In the genomic region with DNA sequence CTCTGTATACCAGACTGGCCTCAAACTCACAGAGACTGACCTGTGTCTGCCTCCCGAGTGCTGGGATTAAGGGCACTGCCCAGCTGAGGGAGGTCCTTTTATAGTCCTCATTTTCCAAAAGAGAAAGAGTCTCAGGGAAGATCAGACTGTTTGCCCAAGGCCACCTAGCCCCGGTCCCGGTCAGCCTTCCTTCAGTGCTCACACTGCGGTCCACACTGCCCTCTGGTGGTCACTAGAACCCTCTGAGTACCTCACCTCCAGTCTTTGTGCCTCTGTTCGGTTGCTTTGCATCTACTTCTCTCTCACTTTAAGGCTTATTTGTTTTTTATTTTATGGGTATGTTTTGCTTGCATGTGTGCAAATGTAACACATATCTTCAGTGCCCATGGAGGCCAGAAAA, we compare ENCODE assay signal across 8 mouse cellular contexts. TPM values are rescaled to one million over a fixed set of nuclear protein-coding genes. Genes with fewer than 3 reads are reported as not detected.
DNase-seq lines count a peak whose midpoint lies in the region; ATAC-seq and TF ChIP-seq lines count a peak whose summit lies in the region.
"Had no signal": no experiment of that assay in that cellular context is flagged by ENCODE, and none has a peak within 500 bp of the region (broad histone marks: within the 10 kb centered on the region; RNA-seq: fewer than 3 reads in every experiment).

No protein-coding gene starts in this region.

- ATAC-seq in intestine, embryonic 16.5 days: peak; percentile 63; the same call in 1 of the 2 replicates
- peak; percentile 62; the same call in 1 of the 2 replicates for ATAC-seq in midbrain, embryonic 14.5 days (ENCODE audit: low FRiP score, low TSS enrichment)

- no peak overlapping the region for H3K27ac ChIP-seq in cortical plate, adult 2 months (ENCODE audit: insufficient read depth, low read length)
- no peak overlapping the region for H3K27ac ChIP-seq in intestine, embryonic 16.5 days (ENCODE audit: low read length)
- no peak overlapping the region for H3K27ac ChIP-seq in limb, embryonic 10.5 days
- no peak overlapping the region for H3K27ac ChIP-seq in midbrain, embryonic 14.5 days (replicated peaks; ENCODE audit: low read depth, low read length)
- no peak overlapping the region for H3K27ac ChIP-seq in small intestine, adult 2 months (ENCODE audit: insufficient read depth, low read depth, low read length)
- H3K27ac ChIP-seq: stomach, embryonic 15.5 days had no signal

- TF ChIP-seq CTCF in cortical plate, adult 2 months (IDR thresholded peaks at IDR 0.05; ENCODE audit: extremely low read depth, insufficient read depth, low read length): peak; percentile 97
- peak; percentile 83 for TF ChIP-seq CTCF in small intestine, adult 2 months (IDR thresholded peaks at IDR 0.05; ENCODE audit: extremely low read depth, insufficient read length, insufficient replicate concordance, low read depth, low read length)

- H3K4me2 ChIP-seq in intestine, embryonic 16.5 days (ENCODE audit: low read depth, low read length): no peak overlapping the region
- no peak overlapping the region for H3K4me2 ChIP-seq in midbrain, embryonic 14.5 days (ENCODE audit: low read length)
- H3K4me2 ChIP-seq: stomach, embryonic 15.5 days had no signal

- 10% methylated on average over 5 of the region's 5 CpGs for WGBS in intestine, embryonic 16.5 days
- WGBS in limb, embryonic 10.5 days: 17% methylated on average over 5 of the region's 5 CpGs
- WGBS in midbrain, embryonic 14.5 days: 8% methylated on average over 5 of the region's 5 CpGs
- 4% methylated on average over 5 of the region's 5 CpGs for WGBS in small intestine, adult 2 months

- peak; percentile 86 to 95 for DNase-seq in adrenal gland, adult (ENCODE audit: inconsistent age in 2 of 2, low spot score in 1 of 2)
- DNase-seq in gastrocnemius, postnatal 36 days: peak; percentile 74 to 76
- DNase-seq in limb, embryonic 10.5 days (ENCODE audit: low spot score): peak; percentile 88
- DNase-seq in midbrain, embryonic 14.5 days: peak; percentile 92

- no peaks in the 10 kb centered on the region for H3K27me3 ChIP-seq in intestine, embryonic 16.5 days (replicated peaks; ENCODE audit: control insufficient read depth, insufficient read depth, low read length)
- H3K27me3 ChIP-seq in limb, embryonic 10.5 days (ENCODE audit: low read depth, poor library complexity, severe bottlenecking): no peaks in the 10 kb centered on the region
- no peaks in the 10 kb centered on the region for H3K27me3 ChIP-seq in midbrain, embryonic 14.5 days (ENCODE audit: control insufficient read depth, insufficient read depth, low read length)
- no peaks in the 10 kb centered on the region for H3K27me3 ChIP-seq in small intestine, adult 2 months (ENCODE audit: control insufficient read depth, insufficient read depth, low read length)
- H3K27me3 ChIP-seq: stomach, embryonic 15.5 days had no signal

- H3K9me3 ChIP-seq in intestine, embryonic 16.5 days (ENCODE audit: control insufficient read depth, low read length): no peaks in the 10 kb centered on the region
- no peaks in the 10 kb centered on the region for H3K9me3 ChIP-seq in limb, embryonic 10.5 days (replicated peaks)
- no peaks in the 10 kb centered on the region for H3K9me3 ChIP-seq in midbrain, embryonic 14.5 days (ENCODE audit: control insufficient read depth, low read length)
- H3K9me3 ChIP-seq: stomach, embryonic 15.5 days had no signal

- H3K9ac ChIP-seq in intestine, embryonic 16.5 days (ENCODE audit: low read depth, low read length): no peak overlapping the region
- no peak overlapping the region for H3K9ac ChIP-seq in midbrain, embryonic 14.5 days (replicated peaks; ENCODE audit: low read length)
- H3K9ac ChIP-seq: stomach, embryonic 15.5 days had no signal

- 0 out of 2 replicates have a peak, but pooled peaks cover 1% of the 10 kb centered on the region for H3K4me1 ChIP-seq in cortical plate, adult 2 months (ENCODE audit: control insufficient read depth, insufficient read depth, low read length)
- H3K4me1 ChIP-seq in intestine, embryonic 16.5 days (ENCODE audit: control insufficient read depth, insufficient read depth, low read length): no peaks in the 10 kb centered on the region
- H3K4me1 ChIP-seq in limb, embryonic 10.5 days: peaks cover 11% of the 10 kb centered on the region; the same call in 1 of the 2 replicates
- no peaks in the 10 kb centered on the region for H3K4me1 ChIP-seq in midbrain, embryonic 14.5 days (ENCODE audit: control insufficient read depth, insufficient read depth, low read length)
- H3K4me1 ChIP-seq in small intestine, adult 2 months (ENCODE audit: control insufficient read depth, insufficient read depth, insufficient read length, low read length): no peaks in the 10 kb centered on the region

- no peaks in the 10 kb centered on the region for H3K36me3 ChIP-seq in intestine, embryonic 16.5 days (ENCODE audit: control insufficient read depth, insufficient read depth, low read length)
- no peaks in the 10 kb centered on the region for H3K36me3 ChIP-seq in limb, embryonic 10.5 days
- H3K36me3 ChIP-seq in midbrain, embryonic 14.5 days (ENCODE audit: control insufficient read depth, insufficient read depth, low read length): no peaks in the 10 kb centered on the region
- H3K36me3 ChIP-seq in small intestine, adult 2 months (ENCODE audit: control insufficient read depth, insufficient read depth, low read length): no peaks in the 10 kb centered on the region
- H3K36me3 ChIP-seq: stomach, embryonic 15.5 days had no signal

- TF ChIP-seq POLR2A in cortical plate, adult 2 months (IDR thresholded peaks at IDR 0.05; ENCODE audit: extremely low read depth, insufficient read depth, low read length): no peak
- no peak for TF ChIP-seq POLR2A in small intestine, adult 2 months (IDR thresholded peaks at IDR 0.05; ENCODE audit: low read depth, low read length)

- intact Hi-C loops in gastrocnemius, postnatal 36 days (cut with DNase I): loop anchor here (1.0 to 10.0 kb wide), 4 partner anchors 84 to 676 kb away; a partner anchor contains a TSS

- no peak overlapping the region for H3K4me3 ChIP-seq in cortical plate, adult 2 months (ENCODE audit: insufficient read depth, low read length)
- H3K4me3 ChIP-seq in intestine, embryonic 16.5 days (ENCODE audit: low read length): no peak overlapping the region
- H3K4me3 ChIP-seq in limb, embryonic 10.5 days: no peak overlapping the region
- no peak overlapping the region for H3K4me3 ChIP-seq in midbrain, embryonic 14.5 days (replicated peaks; ENCODE audit: low read depth, low read length)
- H3K4me3 ChIP-seq in small intestine, adult 2 months (ENCODE audit: low read depth, low read length): no peak overlapping the region
- H3K4me3 ChIP-seq: stomach, embryonic 15.5 days had no signal

RNA-seq across cellular contexts. Expression of a gene that starts 26.6 kb away (rescaled TPM):
- polyA plus RNA-seq in cortical plate, adult 2 months (2012; rRNA removed): 82.0 and 82.2 TPM in 2 replicates
- total RNA-seq in gastrocnemius, postnatal 36 days (2021): 10 to 100 TPM; 88.1 to 92.1 TPM
- polyA plus RNA-seq in intestine, embryonic 16.5 days (2015; fragmentation: Nextera tagmentation; extraction: Ambion mirVana): 205 and 213 TPM in 2 replicates
- 221 and 232 TPM in 2 replicates for polyA plus RNA-seq in limb, embryonic 10.5 days (2016; fragmentation: Nextera tagmentation; extraction: Ambion mirVana)
- polyA plus RNA-seq in midbrain, embryonic 14.5 days (2014; fragmentation: Nextera tagmentation; extraction: Ambion mirVana): 217 and 257 TPM in 2 replicates
- polyA plus RNA-seq in small intestine, adult 2 months (2012; rRNA removed): 2.9 and 6.4 TPM in 2 replicates

Comparison
In these comparisons a context has a peak if more than half of its experiments do, and no peak if none do; other contexts are left out.
1. RNA of a gene that starts 26.6 kb away (polyA plus RNA-seq): 217 to 257 TPM in midbrain, embryonic 14.5 days, 221 to 232 TPM in limb, embryonic 10.5 days, 205 to 213 TPM in intestine, embryonic 16.5 days and 82.0 to 82.2 TPM in cortical plate, adult 2 months; 2.9 to 6.4 TPM in small intestine, adult 2 months; every median in the first group is over 10 times any median in the second.
2. Peak in every context shown above with its lines, with median percentiles within 50 percentile points of each other: DNase-seq.